Mouse (Mus musculus) limb, embryonic 15.5 days (tissue): ENCODE results near the gene Gpr1. TPM values are rescaled to one million over a fixed set of nuclear protein-coding genes. Genes with fewer than 3 reads are reported as not detected.
"Not testable (repeated sequence)": the region's sequence is repeated elsewhere in the genome, so short reads cannot be mapped to it uniquely, and the experiment has no call there.

Experiments used
- ATAC-seq: fragments of 200-750 bp; cut with Nextera tagmentation; 2 replicates; pipeline ENCODE4 v1.8.0; 2017; ENCODE audit warnings: low read depth, moderate TSS enrichment; ENCODE audit not compliant: insufficient number of reproducible peaks, low FRiP score, low TSS enrichment
- H3K27ac ChIP-seq: fragments of 300-500 bp; sonication (generic); 2 replicates; pipeline ENCODE4 v1.5.1; 2015; ENCODE audit warnings: moderate library complexity, mild to moderate bottlenecking, inconsistent platforms
- H3K27me3 ChIP-seq: fragments of 300-500 bp; sonication (generic); 2 replicates; pipeline ENCODE4 v1.6.1; 2015; ENCODE audit warnings: inconsistent platforms
- H3K36me3 ChIP-seq: fragments of 300-500 bp; sonication (generic); 2 replicates; pipeline ENCODE4 v1.6.1; 2015; ENCODE audit warnings: inconsistent platforms
- H3K4me1 ChIP-seq: fragments of 300-500 bp; sonication (generic); 2 replicates; pipeline ENCODE4 v1.6.1; 2015; ENCODE audit warnings: inconsistent platforms
- H3K4me2 ChIP-seq: fragments of 300-500 bp; sonication (generic); 2 replicates; pipeline ENCODE4 v1.6.1; 2015; ENCODE audit warnings: mild to moderate bottlenecking, inconsistent platforms
- H3K4me3 ChIP-seq: fragments of 300-500 bp; sonication (generic); 2 replicates; pipeline ENCODE4 v1.5.1; 2015; ENCODE audit warnings: mild to moderate bottlenecking, inconsistent platforms
- H3K9ac ChIP-seq: fragments of 300-500 bp; sonication (generic); 2 replicates; pipeline ENCODE4 v1.6.1; 2015; ENCODE audit warnings: inconsistent platforms
- H3K9me3 ChIP-seq: fragments of 300-500 bp; sonication (generic); 2 replicates; pipeline ENCODE4 v1.6.1; 2016; ENCODE audit warnings: inconsistent platforms
- WGBS: fragments of 180-500 bp; shearing (Covaris S2); methylation state at CpG from one replicate; pipeline ENCODE4 v1.1.7; 2015; 5-methylcytosine and 5-hydroxymethylcytosine counted together
- polyA plus RNA-seq: library from polyadenylated mRNA; unstranded; fragments of >200 nt; fragmentation: Nextera tagmentation; extraction: Ambion mirVana; gene quantifications from 2 replicates; pipeline ENCODE4 v1.2.1, GENCODE M21; 2015

The Gpr1 gene
- polyA plus RNA-seq, 1 experiment from 2014 or later = 0.17 TPM

GRCm38 (mm10) chr1:63192306-63193065 is 21.9 kb downstream of the Gpr1 start:
- no peak for ATAC-seq

DNA sequence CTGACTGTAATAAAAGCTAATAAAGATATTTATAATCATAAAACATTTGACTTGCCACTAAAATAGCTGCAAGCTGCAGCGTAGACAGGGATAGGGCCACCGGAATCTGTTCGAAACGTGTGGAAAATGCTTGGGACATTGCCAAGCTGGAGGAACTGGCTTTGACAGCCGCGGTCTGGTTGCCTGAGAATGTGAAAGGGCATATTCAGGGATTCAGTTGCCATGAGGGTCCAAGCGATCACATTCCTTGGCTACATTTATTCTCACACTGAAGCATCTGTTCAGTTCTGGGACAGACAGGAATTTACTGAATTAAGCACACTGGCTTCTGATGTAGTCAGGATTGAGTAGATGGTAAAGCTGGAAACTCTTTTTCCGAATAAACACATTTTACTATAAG is 23.5 kb downstream of the Gpr1 start:
- no peaks in the 10 kb centered on the region for H3K27me3 ChIP-seq
- H3K36me3 ChIP-seq = no peaks in the 10 kb centered on the region
- peak overlapping the region; percentile 58 for H3K27ac ChIP-seq
- 48% methylated on average over 8 of the region's 8 CpGs for WGBS
- ATAC-seq = no peak
- no peak overlapping the region for H3K9ac ChIP-seq
- H3K4me2 ChIP-seq = no peak overlapping the region
- H3K4me3 ChIP-seq = no peak overlapping the region
- no peaks in the 10 kb centered on the region for H3K9me3 ChIP-seq
- 0 out of 2 replicates have a peak, but pooled peaks cover 2% of the 10 kb centered on the region for H3K4me1 ChIP-seq

More at GRCm38 (mm10) chr1:63192306-63193065, 21.9 kb downstream of the Gpr1 start:
- Histone ChIP-seq H3K27me3 (no peaks in the 10 kb centered on the region), H3K9me3 (no peaks in the 10 kb centered on the region), H3K27ac (no peak overlapping the region), H3K36me3 (no peaks in the 10 kb centered on the region), H3K4me2 (no peak overlapping the region), H3K4me1 (0 out of 2 replicates have a peak, but pooled peaks cover 2% of the 10 kb centered on the region), H3K9ac (no peak overlapping the region), H3K4me3 (no peak overlapping the region)
- WGBS = 84% methylated on average over 11 of the region's 11 CpGs

- H3K4me1 ChIP-seq = 0 out of 2 replicates have a peak, but pooled peaks cover 2% of the 10 kb centered on the region
- ATAC-seq = no peak
- H3K4me2 ChIP-seq = no peak overlapping the region
- no peak overlapping the region for H3K27ac ChIP-seq
- no peak overlapping the region for H3K4me3 ChIP-seq
- H3K27me3 ChIP-seq = no peaks in the 10 kb centered on the region
- WGBS = 84% methylated on average over 3 of the region's 3 CpGs
- H3K36me3 ChIP-seq = 0 out of 2 replicates have a peak, but pooled peaks cover 1% of the 10 kb centered on the region
- H3K9ac ChIP-seq = no peak overlapping the region
- H3K9me3 ChIP-seq = no peaks in the 10 kb centered on the region
These were observed 25.8 kb downstream of the Gpr1 start for GRCm38 (mm10) chr1:63188536-63188935.

- 90% methylated on average over 6 of the region's 6 CpGs for WGBS
- H3K36me3 ChIP-seq, H3K4me3 ChIP-seq, H3K27ac ChIP-seq, H3K4me1 ChIP-seq, H3K27me3 ChIP-seq, ATAC-seq, H3K9ac ChIP-seq, H3K9me3 ChIP-seq, H3K4me2 ChIP-seq: not testable (repeated sequence)
These were observed 28.9 kb downstream of the Gpr1 start for GRCm38 (mm10) chr1:63185430-63185829.

GRCm38 (mm10) chr1:63182636-63183270 is 31.6 kb downstream of the Gpr1 start:
- WGBS = 60% methylated on average over 10 of the region's 10 CpGs

DNA sequence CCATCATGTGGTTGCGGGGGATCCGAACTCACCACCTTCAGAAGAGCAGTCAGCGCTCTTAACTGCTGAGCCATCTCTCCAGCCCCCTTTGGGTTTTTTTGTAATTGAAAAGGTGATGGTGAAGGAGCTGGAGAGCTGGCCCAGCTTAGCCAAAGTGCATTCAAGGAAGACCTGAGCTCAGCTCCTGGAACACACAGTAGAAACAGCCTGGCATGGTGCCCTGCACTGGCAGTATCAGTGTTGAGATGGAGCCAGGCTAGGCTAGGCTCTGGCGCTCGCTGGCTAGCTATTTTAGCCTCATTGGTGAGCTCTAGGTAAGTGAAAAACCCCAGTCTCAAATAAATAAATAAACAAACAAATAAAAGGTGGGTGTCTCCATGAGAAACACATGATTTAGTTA is 32.1 kb downstream of the Gpr1 start:
- no peak for ATAC-seq
- 86% methylated on average over 5 of the region's 5 CpGs for WGBS
- peaks cover 26% of the 10 kb centered on the region for H3K36me3 ChIP-seq

More at GRCm38 (mm10) chr1:63182636-63183270, 31.6 kb downstream of the Gpr1 start:
- Histone ChIP-seq H3K9me3 (no peaks in the 10 kb centered on the region), H3K27ac (no peak overlapping the region), H3K4me1 (peaks cover 13% of the 10 kb centered on the region), H3K27me3 (no peaks in the 10 kb centered on the region), H3K4me2 (no peak overlapping the region), H3K36me3 (peaks cover 26% of the 10 kb centered on the region), H3K9ac (no peak overlapping the region), H3K4me3 (no peak overlapping the region)
- ATAC-seq = no peak

GRCm38 (mm10) chr1:63181480-63181879 is 32.9 kb downstream of the Gpr1 start:
- Histone ChIP-seq H3K9me3 (no peaks in the 10 kb centered on the region), H3K4me3 (no peak overlapping the region), H3K4me1 (peaks cover 15% of the 10 kb centered on the region), H3K4me2 (no peak overlapping the region), H3K9ac (no peak overlapping the region), H3K27ac (no peak overlapping the region), H3K27me3 (no peaks in the 10 kb centered on the region), H3K36me3 (peaks cover 26% of the 10 kb centered on the region)
- no peak for ATAC-seq
- WGBS = 98% methylated on average over 1 of the region's 1 CpGs

More for the DNA sequence above, 32.1 kb downstream of the Gpr1 start:
- Histone ChIP-seq H3K9ac (no peak overlapping the region), H3K27ac (no peak overlapping the region), H3K4me1 (peaks cover 15% of the 10 kb centered on the region), H3K4me2 (no peak overlapping the region), H3K27me3 (no peaks in the 10 kb centered on the region), H3K9me3 (no peaks in the 10 kb centered on the region), H3K4me3 (no peak overlapping the region)

DNA sequence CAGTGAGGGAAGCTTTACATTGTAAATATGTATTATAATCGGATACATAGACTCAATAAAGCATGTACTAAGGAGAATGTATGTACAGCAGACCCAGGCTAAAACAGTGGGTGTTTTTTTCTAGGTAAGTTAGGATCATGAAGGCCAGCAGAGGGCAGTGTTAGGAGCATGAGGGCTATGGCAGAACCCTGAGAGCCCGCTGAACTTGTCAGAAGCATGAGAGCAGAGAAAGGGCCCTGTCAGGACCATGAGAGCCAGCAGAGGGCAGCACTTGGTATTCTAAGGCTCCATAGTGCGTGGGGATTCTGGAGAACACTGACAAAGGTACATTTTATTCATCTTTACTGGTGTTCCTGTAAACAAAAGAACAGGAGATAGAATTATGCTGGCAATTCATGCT is 33.3 kb downstream of the Gpr1 start:
- Histone ChIP-seq H3K27ac (peak overlapping the region; percentile 28; the same call in 1 of the 2 replicates), H3K27me3 (no peaks in the 10 kb centered on the region)
- WGBS = 5% methylated on average over 3 of the region's 3 CpGs

GRCm38 (mm10) chr1:63180575-63180974 is 33.8 kb downstream of the Gpr1 start:
- 67% methylated on average over 4 of the region's 4 CpGs for WGBS
- H3K9me3 ChIP-seq, H3K27me3 ChIP-seq, H3K4me2 ChIP-seq, H3K4me3 ChIP-seq, H3K9ac ChIP-seq, ATAC-seq: not testable (repeated sequence)
- H3K27ac ChIP-seq = peak overlapping the region; percentile 28; the same call in 1 of the 2 replicates
- H3K4me1 ChIP-seq = peaks cover 17% of the 10 kb centered on the region
- peaks cover 26% of the 10 kb centered on the region for H3K36me3 ChIP-seq

More for the DNA sequence above, 33.3 kb downstream of the Gpr1 start:
- peak; percentile 74 for ATAC-seq
- no peaks in the 10 kb centered on the region for H3K9me3 ChIP-seq
- H3K4me3 ChIP-seq = no peak overlapping the region
- H3K4me1 ChIP-seq = peaks cover 15% of the 10 kb centered on the region
- H3K4me2 ChIP-seq = no peak overlapping the region
- H3K9ac ChIP-seq = no peak overlapping the region
- peaks cover 26% of the 10 kb centered on the region for H3K36me3 ChIP-seq

DNA sequence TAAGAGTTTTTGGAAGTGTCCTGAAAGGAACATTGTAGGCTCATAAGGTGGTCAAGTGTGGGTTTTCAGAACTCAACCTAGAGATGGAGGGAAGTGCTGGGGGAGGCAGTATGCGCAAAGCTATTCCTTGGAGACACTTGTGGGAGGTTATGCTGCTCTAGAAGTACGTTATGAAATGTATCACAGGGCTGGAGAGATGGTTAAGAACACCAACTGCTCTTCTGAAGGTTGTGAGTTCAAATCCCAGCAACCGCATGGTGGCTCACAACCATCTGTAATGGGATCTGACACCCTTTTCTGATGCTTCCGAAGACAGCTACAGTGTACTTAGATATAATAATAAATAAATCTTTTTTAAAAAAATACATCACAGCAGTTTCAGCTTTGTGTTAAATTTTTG is 34.2 kb downstream of the Gpr1 start:
- no peak overlapping the region for H3K27ac ChIP-seq
- H3K4me1 ChIP-seq = peaks cover 22% of the 10 kb centered on the region
- no peaks in the 10 kb centered on the region for H3K9me3 ChIP-seq
- no peak overlapping the region for H3K4me2 ChIP-seq
- no peak overlapping the region for H3K9ac ChIP-seq
- peaks cover 26% of the 10 kb centered on the region for H3K36me3 ChIP-seq
- H3K27me3 ChIP-seq = no peaks in the 10 kb centered on the region
- WGBS = 95% methylated on average over 4 of the region's 4 CpGs
- no peak overlapping the region for H3K4me3 ChIP-seq
- no peak for ATAC-seq

GRCm38 (mm10) chr1:63178308-63178707 is 36.0 kb downstream of the Gpr1 start:
- H3K4me2 ChIP-seq = peak overlapping the region; percentile 72
- 69% methylated on average over 3 of the region's 3 CpGs for WGBS
- ATAC-seq = no peak
- 0 out of 2 replicates have a peak overlapping the region, but pooled peaks have one; percentile 95 for H3K27ac ChIP-seq
- no peaks in the 10 kb centered on the region for H3K9me3 ChIP-seq
- peaks cover 26% of the 10 kb centered on the region for H3K4me1 ChIP-seq
- peaks cover 23% of the 10 kb centered on the region for H3K36me3 ChIP-seq
- H3K4me3 ChIP-seq = peak overlapping the region; percentile 65
- no peak overlapping the region for H3K9ac ChIP-seq
- no peaks in the 10 kb centered on the region for H3K27me3 ChIP-seq
